Mouse (Mus musculus) kidney, postnatal 0 days (tissue): ENCODE results near the gene Myt1l. TPM values are rescaled to one million over a fixed set of nuclear protein-coding genes. Genes with fewer than 3 reads are reported as not detected.

Experiments used
- ATAC-seq: fragments of 200-750 bp; cut with Nextera tagmentation; replicated peaks from 2 replicates; pipeline ENCODE4 v1.8.0; 2017; ENCODE audit warnings: low read depth, moderate number of reproducible peaks, moderate TSS enrichment, moderate library complexity; ENCODE audit not compliant: low FRiP score
- DNase-seq: peaks from one replicate; pipeline ENCODE4 v3.0.0-alpha.2; 2016; ENCODE audit warnings: low spot score
- H3K27ac ChIP-seq: fragments of 300-500 bp; sonication (generic); 2 replicates; pipeline ENCODE4 v1.5.1; 2014; ENCODE audit warnings: mild to moderate bottlenecking
- H3K27me3 ChIP-seq: fragments of 300-500 bp; sonication (generic); 2 replicates; pipeline ENCODE4 v1.6.1; 2014; ENCODE audit warnings: low read length, mixed read lengths; ENCODE audit not compliant: insufficient read depth
- H3K36me3 ChIP-seq: fragments of 300-500 bp; sonication (generic); 2 replicates; pipeline ENCODE4 v1.6.1; 2014; ENCODE audit warnings: low read length, mixed read lengths; ENCODE audit not compliant: insufficient read depth
- H3K4me1 ChIP-seq: fragments of 300-500 bp; sonication (generic); replicated peaks from 2 replicates; pipeline ENCODE4 v1.6.1; 2014; ENCODE audit warnings: antibody characterized with exemption, low read length, mixed read lengths; ENCODE audit not compliant: insufficient read depth
- H3K4me2 ChIP-seq: fragments of 300-500 bp; sonication (generic); 2 replicates; pipeline ENCODE4 v1.6.1; 2014; ENCODE audit warnings: mild to moderate bottlenecking, low read length, moderate library complexity, mixed read lengths
- H3K4me3 ChIP-seq: fragments of 300-500 bp; sonication (generic); replicated peaks from 2 replicates; pipeline ENCODE4 v1.5.1; 2014; ENCODE audit warnings: low read depth, low read length
- H3K9ac ChIP-seq: fragments of 300-500 bp; sonication (generic); 2 replicates; pipeline ENCODE4 v1.6.1; 2014; ENCODE audit warnings: low read depth, low read length
- H3K9me3 ChIP-seq: fragments of 300-500 bp; sonication (generic); replicated peaks from 2 replicates; pipeline ENCODE4 v1.6.1; 2016; ENCODE audit warnings: low read length, inconsistent platforms, mixed read lengths
- CTCF ChIP-seq: IDR thresholded peaks from 2 replicates; pipeline ENCODE4 v1.5.1; 2016; ENCODE audit warnings: antibody characterized with exemption, low read depth, mild to moderate bottlenecking, moderate library complexity
- WGBS: fragments of 180-500 bp; shearing (Covaris S2); extraction: QIAGEN DNeasy Blood & Tissue Kit; methylation state at CpG from one replicate; pipeline ENCODE4 v1.1.7; 2014; 5-methylcytosine and 5-hydroxymethylcytosine counted together
- polyA plus RNA-seq: library from polyadenylated mRNA; unstranded; fragments of >200 nt; fragmentation: Nextera tagmentation; extraction: Ambion mirVana; gene quantifications from 2 replicates; pipeline ENCODE4 v1.2.1, GENCODE M21; 2015

Myt1l gene
- polyA plus RNA-seq, 1 experiment from 2014 or later = 0.07 TPM

GRCm38 (mm10) chr12:29695194-29695593, 167.0 kb downstream of the Myt1l start:
- no peaks in the 10 kb centered on the region for H3K27me3 ChIP-seq
- no peak overlapping the region for H3K9ac ChIP-seq
- no peak for TF ChIP-seq CTCF
- H3K4me3 ChIP-seq = no peak overlapping the region
- 49% methylated on average over 2 of the region's 2 CpGs for WGBS
- ATAC-seq = no peak
- H3K4me2 ChIP-seq = no peak overlapping the region
- H3K9me3 ChIP-seq = no peaks in the 10 kb centered on the region
- H3K27ac ChIP-seq = no peak overlapping the region
- no peaks in the 10 kb centered on the region for H3K4me1 ChIP-seq
- H3K36me3 ChIP-seq = no peaks in the 10 kb centered on the region
- DNase-seq = no peak

DNA sequence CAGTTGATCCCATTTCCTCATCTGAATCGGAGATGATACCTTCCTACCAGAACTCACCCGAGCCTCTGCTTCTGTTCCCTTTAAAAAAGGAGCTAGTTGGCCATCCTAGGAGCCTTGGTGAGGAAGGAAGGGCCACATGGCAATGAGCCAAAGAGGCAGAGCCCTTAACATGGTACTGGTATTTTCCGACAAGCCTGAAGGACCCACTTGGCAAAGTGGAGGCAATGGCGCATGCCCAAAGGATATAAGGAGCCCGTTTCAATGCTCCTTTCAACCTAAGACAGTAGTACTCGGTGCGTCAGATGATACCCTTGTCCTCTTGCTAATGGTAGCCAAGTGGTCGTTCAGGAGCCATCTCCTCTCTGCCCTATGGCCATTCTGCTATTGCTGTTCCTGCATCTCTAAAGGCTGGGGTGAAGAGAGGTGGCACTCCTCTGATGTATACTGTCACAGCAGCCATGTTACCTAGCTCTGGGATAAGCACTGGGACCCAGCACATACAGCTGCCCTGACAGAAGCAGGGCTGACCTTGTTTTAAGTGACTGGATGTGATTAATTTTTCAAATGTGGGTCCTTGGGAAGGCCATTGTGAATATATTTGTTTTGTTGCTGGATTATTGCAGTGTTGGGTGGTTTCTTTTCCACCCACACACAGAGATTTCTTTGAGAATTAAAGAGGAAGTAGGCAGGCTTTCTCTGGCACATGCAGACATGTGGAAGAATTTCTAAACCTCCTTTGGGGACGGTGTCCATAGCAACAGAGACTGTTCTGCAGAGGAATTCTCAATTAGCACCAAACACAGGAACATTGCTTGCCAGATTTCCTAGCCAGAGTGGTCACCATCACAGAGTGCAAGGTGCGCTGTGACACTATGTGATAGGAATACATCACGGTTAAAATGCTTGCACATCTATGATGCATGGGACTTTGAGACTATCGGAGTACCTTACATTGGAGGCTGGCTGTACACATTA, 169.6 kb downstream of the Myt1l start:
- no peak for TF ChIP-seq CTCF

GRCm38 (mm10) chr12:29698541-29698940, 170.4 kb downstream of the Myt1l start:
- H3K27ac ChIP-seq = no peak overlapping the region
- H3K36me3 ChIP-seq = no peaks in the 10 kb centered on the region
- H3K4me1 ChIP-seq = no peaks in the 10 kb centered on the region
- 80% methylated on average over 3 of the region's 3 CpGs for WGBS
- no peak for TF ChIP-seq CTCF
- no peak for DNase-seq
- H3K9ac ChIP-seq = no peak overlapping the region
- no peak overlapping the region for H3K4me2 ChIP-seq
- no peaks in the 10 kb centered on the region for H3K9me3 ChIP-seq
- H3K27me3 ChIP-seq = no peaks in the 10 kb centered on the region
- ATAC-seq = no peak
- H3K4me3 ChIP-seq = no peak overlapping the region

More for the DNA sequence above, 169.6 kb downstream of the Myt1l start:
- WGBS = 78% methylated on average over 12 of the region's 12 CpGs
- Histone ChIP-seq H3K9me3 (no peaks in the 10 kb centered on the region), H3K9ac (no peak overlapping the region), H3K4me2 (no peak overlapping the region), H3K27me3 (no peaks in the 10 kb centered on the region), H3K4me1 (no peaks in the 10 kb centered on the region), H3K4me3 (no peak overlapping the region), H3K36me3 (no peaks in the 10 kb centered on the region), H3K27ac (no peak overlapping the region)
- DNase-seq (no peak), ATAC-seq (no peak)

GRCm38 (mm10) chr12:29698976-29699375, 170.8 kb downstream of the Myt1l start:
- no peak overlapping the region for H3K4me2 ChIP-seq
- H3K36me3 ChIP-seq = no peaks in the 10 kb centered on the region
- no peak overlapping the region for H3K4me3 ChIP-seq
- no peaks in the 10 kb centered on the region for H3K9me3 ChIP-seq
- DNase-seq (no peak), ATAC-seq (no peak)
- TF ChIP-seq CTCF = no peak
- WGBS = 28% methylated on average over 10 of the region's 10 CpGs
- no peak overlapping the region for H3K9ac ChIP-seq
- H3K27me3 ChIP-seq = no peaks in the 10 kb centered on the region
- H3K27ac ChIP-seq = no peak overlapping the region
- no peaks in the 10 kb centered on the region for H3K4me1 ChIP-seq

GRCm38 (mm10) chr12:29699386-29699785, 171.2 kb downstream of the Myt1l start:
- no peak for DNase-seq
- Histone ChIP-seq H3K4me3 (no peak overlapping the region), H3K4me2 (no peak overlapping the region), H3K4me1 (no peaks in the 10 kb centered on the region), H3K27ac (no peak overlapping the region), H3K9ac (no peak overlapping the region), H3K36me3 (no peaks in the 10 kb centered on the region), H3K9me3 (no peaks in the 10 kb centered on the region), H3K27me3 (no peaks in the 10 kb centered on the region)
- no peak for ATAC-seq
- no peak for TF ChIP-seq CTCF
- WGBS = 65% methylated on average over 10 of the region's 10 CpGs

DNA sequence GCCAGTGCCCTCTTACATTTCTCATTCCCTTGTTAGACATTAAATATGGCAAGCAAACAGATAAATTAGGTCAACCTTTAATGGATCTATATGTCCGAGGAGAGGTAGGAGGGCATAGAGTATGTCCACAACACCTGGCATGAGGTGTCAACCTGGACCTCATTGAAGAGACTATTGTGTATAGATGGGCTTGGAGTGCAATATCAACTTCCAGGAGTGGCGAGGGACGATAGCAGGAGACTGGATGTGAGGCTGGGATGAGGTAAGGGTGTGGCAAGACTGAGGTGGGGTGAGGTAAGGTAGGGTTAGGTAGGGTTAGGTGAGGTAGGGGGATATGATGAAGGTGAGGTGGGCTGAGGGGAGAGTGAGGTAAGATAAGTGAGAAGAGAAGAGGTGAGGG, 171.8 kb downstream of the Myt1l start:
- Histone ChIP-seq H3K4me3 (no peak overlapping the region), H3K4me2 (no peak overlapping the region), H3K4me1 (no peaks in the 10 kb centered on the region), H3K9ac (no peak overlapping the region), H3K9me3 (no peaks in the 10 kb centered on the region), H3K36me3 (no peaks in the 10 kb centered on the region), H3K27me3 (no peaks in the 10 kb centered on the region), H3K27ac (no peak overlapping the region)
- ATAC-seq = no peak
- TF ChIP-seq CTCF = no peak
- WGBS = 82% methylated on average over 3 of the region's 3 CpGs
- DNase-seq = no peak
